Mouse (Mus musculus) cortical plate, adult 2 months (tissue): ENCODE data around the gene Arhgap24. TPM values are rescaled to one million over a fixed set of nuclear protein-coding genes. Genes with fewer than 3 reads are reported as not detected.

ENCODE experiments used
- H3K27ac ChIP-seq: fragments of 200-500 bp; 2 replicates; pipeline ENCODE4 v1.5.1; 2012; ENCODE audit warnings: low read length, control low read depth, inconsistent platforms; ENCODE audit not compliant: insufficient read depth
- H3K4me1 ChIP-seq: fragments of 200-500 bp; 2 replicates; pipeline ENCODE4 v1.6.1; 2011; ENCODE audit warnings: low read length; ENCODE audit not compliant: control insufficient read depth, insufficient read depth
- H3K4me3 ChIP-seq: fragments of 200-500 bp; 2 replicates; pipeline ENCODE4 v1.5.1; 2011; ENCODE audit warnings: mild to moderate bottlenecking, low read length, control low read depth; ENCODE audit not compliant: insufficient read depth
- CTCF ChIP-seq: fragments of 200-500 bp; IDR thresholded peaks from 2 replicates; pipeline ENCODE4 v1.5.1; 2011; ENCODE audit warnings: mild to moderate bottlenecking, control low read depth, low read length; ENCODE audit not compliant: insufficient read depth; ENCODE audit errors: extremely low read depth
- POLR2A ChIP-seq: fragments of 200-500 bp; IDR thresholded peaks from 2 replicates; pipeline ENCODE4 v1.6.1; 2011; ENCODE audit warnings: mild to moderate bottlenecking, low read length, control low read depth; ENCODE audit not compliant: insufficient read depth; ENCODE audit errors: extremely low read depth
- polyA plus RNA-seq: library from polyadenylated mRNA; depleted of rRNA; stranded (reverse); fragments of >200 nt; gene quantifications from 2 replicates; pipeline ENCODE4 v1.2.3, GENCODE M21; 2012

The Arhgap24 gene
- polyA plus RNA-seq, 1 experiment, result 4.9 TPM

- no peaks in the 10 kb centered on the region for H3K4me1 ChIP-seq
- H3K4me3 ChIP-seq, result no peak overlapping the region
- TF ChIP-seq POLR2A, result no peak
- TF ChIP-seq CTCF, result no peak
- no peak overlapping the region for H3K27ac ChIP-seq
Measured at GRCm38 (mm10) chr5:102875628-102876027, 394.4 kb downstream of the Arhgap24 start.

DNA sequence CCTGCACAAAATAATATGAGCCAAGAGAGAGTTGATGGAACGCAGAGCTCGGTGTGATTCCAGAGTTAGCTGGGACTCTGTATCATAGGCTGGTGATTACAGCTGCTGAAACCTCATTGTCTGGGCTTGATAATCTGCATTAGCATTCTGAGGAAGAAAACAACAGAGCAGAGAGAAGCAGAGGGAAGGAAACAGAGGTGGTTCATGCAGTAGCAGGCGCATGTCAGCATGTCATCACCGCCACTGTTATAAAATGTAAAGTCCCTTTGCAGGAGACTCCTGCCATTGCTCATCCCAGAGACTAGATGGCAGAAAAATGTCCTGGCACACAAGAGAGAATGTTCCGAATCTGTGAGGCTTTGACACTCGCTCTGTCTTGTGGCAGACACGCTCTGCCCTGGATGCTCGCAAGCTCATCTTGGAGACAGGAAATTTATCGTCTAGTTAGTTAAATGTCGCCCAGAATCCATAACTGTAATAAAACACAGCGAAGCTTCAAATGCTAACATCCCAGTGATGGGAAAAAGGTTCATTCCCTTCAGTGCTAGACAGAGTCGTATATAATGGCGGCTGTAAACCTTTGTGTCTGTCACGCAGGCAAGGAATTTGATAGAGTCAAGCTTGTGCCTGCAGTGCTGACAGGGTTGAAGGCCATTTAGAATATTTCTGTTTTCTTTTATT lies 407.4 kb downstream of the Arhgap24 start:
- no peak overlapping the region for H3K4me3 ChIP-seq
- no peak overlapping the region for H3K27ac ChIP-seq
- no peaks in the 10 kb centered on the region for H3K4me1 ChIP-seq
- no peak for TF ChIP-seq CTCF

- Histone ChIP-seq H3K4me3 (no peak overlapping the region), H3K27ac (no peak overlapping the region), H3K4me1 (no peaks in the 10 kb centered on the region)
- no peak for TF ChIP-seq POLR2A
Measured at GRCm38 (mm10) chr5:102889163-102889488, 407.9 kb downstream of the Arhgap24 start.

GRCm38 (mm10) chr5:102892226-102892625 lies 411.0 kb downstream of the Arhgap24 start:
- no peak for TF ChIP-seq POLR2A
- no peak for TF ChIP-seq CTCF
- Histone ChIP-seq H3K4me1 (no peaks in the 10 kb centered on the region), H3K4me3 (no peak overlapping the region), H3K27ac (no peak overlapping the region)

DNA sequence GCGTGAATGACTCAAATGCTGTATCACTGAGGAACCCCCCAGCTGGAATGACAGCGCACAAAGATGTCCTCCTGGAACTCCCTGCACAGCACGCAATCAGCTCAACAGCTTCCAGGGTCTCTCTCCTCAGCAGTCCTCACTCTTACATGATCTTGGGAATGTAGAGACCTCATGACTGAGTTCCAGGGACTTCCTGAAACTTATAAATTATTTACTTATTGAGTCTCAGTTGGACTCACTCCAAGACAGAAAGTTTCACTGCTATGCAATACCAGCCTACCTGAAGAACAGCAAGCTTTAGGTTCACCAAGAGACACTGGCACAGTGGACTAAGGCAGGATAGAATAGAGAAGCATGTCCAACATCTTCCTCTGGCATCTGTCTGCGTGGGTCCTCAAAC lies 417.1 kb downstream of the Arhgap24 start:
- Histone ChIP-seq H3K27ac (no peak overlapping the region), H3K4me3 (no peak overlapping the region), H3K4me1 (no peaks in the 10 kb centered on the region)
- TF ChIP-seq CTCF (no peak), POLR2A (no peak)

- H3K4me1 ChIP-seq, result no peaks in the 10 kb centered on the region
- no peak for TF ChIP-seq CTCF
- H3K4me3 ChIP-seq, result no peak overlapping the region
- H3K27ac ChIP-seq, result no peak overlapping the region
Measured at GRCm38 (mm10) chr5:102899680-102900215, 418.6 kb downstream of the Arhgap24 start.

DNA sequence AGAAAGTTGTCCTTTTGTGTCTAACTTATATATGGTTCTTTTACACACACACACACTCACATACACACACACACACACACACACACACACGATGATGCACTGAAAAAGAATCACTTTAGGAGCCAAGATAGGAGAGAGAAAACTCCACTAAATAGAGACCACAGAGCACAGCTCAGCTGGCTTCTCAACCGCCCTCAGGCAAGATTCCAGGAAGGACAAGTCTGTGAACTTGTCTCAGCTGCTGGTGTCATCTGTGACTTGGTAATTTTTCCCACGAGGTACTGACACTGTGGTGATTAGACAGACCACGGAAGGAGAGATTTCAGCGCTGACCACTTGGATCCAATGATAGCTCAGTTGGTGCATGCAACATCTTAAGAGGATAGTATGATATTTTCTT lies 420.0 kb downstream of the Arhgap24 start:
- no peak overlapping the region for H3K4me3 ChIP-seq
- no peaks in the 10 kb centered on the region for H3K4me1 ChIP-seq
- H3K27ac ChIP-seq, result no peak overlapping the region
- TF ChIP-seq POLR2A (no peak), CTCF (no peak)

- H3K4me3 ChIP-seq, result no peak overlapping the region
- TF ChIP-seq POLR2A (no peak), CTCF (no peak)
- no peaks in the 10 kb centered on the region for H3K4me1 ChIP-seq
- no peak overlapping the region for H3K27ac ChIP-seq
Measured at GRCm38 (mm10) chr5:102903487-102903886, 422.3 kb downstream of the Arhgap24 start.

DNA sequence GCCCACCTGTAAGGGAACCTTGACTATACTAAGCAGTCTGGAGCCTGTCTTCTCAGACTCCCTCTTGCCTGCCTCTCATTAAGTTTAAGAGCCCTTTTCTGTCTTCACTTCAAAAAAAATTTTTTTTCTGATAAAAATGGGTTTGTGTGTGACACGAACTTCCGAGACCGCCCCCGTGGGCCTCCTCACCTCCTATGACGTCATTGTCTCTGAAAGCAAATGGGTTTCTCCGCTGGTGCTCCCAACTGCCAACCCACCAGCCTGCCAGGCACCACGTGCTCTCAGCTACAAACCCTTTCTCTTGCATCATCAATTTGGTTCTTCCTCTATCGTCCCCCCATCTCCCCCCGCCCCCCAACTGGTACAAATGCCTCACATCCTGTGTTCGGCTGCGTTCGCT lies 422.9 kb downstream of the Arhgap24 start:
- Histone ChIP-seq H3K4me1 (no peaks in the 10 kb centered on the region), H3K4me3 (no peak overlapping the region), H3K27ac (no peak overlapping the region)
- TF ChIP-seq CTCF (no peak), POLR2A (peak; percentile 9; the same call in 1 of the 2 replicates)

DNA sequence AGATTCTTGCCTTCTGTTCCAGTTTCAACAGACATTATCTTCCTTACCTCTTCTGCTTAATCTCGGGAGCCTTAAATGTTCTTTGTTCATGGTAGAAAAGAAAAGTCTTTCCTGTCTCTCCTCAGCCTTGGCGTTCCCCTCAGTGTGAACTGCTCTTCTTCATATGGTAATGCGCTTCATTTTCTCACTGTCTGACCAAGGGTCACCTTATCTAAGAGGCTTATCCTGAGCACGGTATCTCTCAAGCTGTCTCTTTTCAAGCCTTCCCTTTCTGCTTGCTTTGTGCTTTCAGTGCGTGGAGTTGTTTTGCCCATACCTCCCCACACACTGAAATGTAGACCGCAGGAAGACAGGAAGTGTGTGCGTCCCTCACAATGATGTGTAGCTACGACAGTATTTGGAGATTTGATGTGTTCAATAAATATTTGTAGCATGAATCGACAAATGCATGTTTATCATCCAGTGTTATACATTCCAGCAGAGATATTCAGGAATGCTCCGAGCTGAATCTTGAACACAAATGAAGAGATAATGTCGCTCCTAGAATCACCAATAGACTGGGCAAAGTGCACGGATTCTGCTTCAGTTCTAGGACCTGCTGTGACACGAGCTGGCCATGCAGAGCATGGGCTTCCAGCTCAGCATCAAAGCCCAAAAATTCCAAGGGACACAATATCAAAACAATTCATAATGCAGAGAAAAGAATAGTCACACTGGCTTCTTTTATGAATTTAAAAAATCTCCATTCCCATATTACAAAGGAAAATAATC lies 424.4 kb downstream of the Arhgap24 start:
- TF ChIP-seq POLR2A (no peak), CTCF (no peak)
- H3K4me3 ChIP-seq, result no peak overlapping the region
- H3K4me1 ChIP-seq, result no peaks in the 10 kb centered on the region
- no peak overlapping the region for H3K27ac ChIP-seq
